Mouse (Mus musculus): ENCODE results near the gene Olfr1277.

Gene Olfr1277

GRCm38 (mm10) chr2:111274006-111274405 lies at the start of gene Olfr1277:
Gene Olfr1277 (minus strand): TSS chr2:111274106.
- DNase-seq (ENCODE audit: low spot score) = no peak

DNA sequence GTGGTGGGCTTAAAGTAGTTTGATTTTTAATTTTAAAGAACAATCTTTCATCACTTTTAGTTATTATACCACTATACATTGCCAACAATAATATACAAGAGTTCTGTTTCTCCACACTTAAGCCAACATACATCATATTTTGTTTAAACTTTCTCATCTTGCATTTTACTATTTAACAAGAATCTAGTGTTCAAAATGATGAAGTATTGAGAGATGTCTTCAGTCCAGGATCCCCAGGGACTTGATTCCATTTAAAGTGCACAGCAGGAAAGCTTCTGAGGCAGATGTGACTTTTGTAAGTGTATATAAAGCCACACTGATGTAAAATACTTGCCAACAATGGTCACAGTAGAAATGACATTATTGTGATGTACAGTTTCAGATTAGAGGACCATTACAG lies 39.8 kb upstream of the Olfr1277 start, which contains the start of gene Olfr1280:
Gene Olfr1280 (plus strand): TSS at position 301 of the 400 bp plus-strand sequence.
- no peak for DNase-seq (ENCODE audit: low spot score)

DNA sequence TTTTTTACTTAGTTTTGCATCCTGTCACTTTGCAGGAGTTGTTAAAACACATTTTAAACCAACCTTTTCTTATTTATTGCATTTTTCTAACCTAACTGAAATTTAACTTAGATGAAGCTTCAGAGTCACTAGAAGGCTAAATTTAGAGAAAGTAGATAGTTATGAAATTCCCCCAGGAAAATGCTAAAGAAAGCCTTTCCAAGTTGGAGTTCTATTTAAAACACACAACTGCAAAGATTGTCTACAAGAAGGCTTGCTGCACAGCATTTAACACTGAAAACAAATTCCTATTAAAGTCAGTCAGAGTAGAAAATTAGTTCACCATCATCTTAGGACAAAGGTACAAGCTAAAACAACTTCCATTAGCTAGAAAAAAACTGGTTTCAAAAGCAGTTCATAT lies 26.5 kb upstream of the Olfr1277 start, which contains the start of gene Olfr1279:
Gene Olfr1279 (plus strand): TSS at position 262 of the 400 bp plus-strand sequence.
- DNase-seq (ENCODE audit: low spot score) = no peak

DNA sequence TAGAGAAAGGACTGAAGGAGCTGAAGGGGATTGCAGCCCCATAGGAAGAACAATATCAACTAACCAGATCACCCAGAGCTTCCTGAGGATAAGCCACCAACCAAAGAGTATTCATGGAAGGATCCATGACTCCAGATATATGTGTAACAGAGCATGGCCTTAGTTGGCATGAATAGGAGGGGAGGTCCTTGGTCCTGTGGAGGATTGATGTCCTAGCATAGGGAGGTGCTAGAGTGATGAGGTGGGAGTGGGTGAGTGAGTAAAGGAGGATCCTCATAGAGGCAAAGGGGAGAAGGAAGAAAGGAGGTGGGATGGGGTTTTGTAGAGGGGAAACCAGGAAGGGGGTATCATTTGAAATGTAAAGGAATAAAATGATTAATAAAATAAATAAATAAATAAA lies 24.6 kb upstream of the Olfr1277 start:
- no peak for DNase-seq (ENCODE audit: low spot score)

DNA sequence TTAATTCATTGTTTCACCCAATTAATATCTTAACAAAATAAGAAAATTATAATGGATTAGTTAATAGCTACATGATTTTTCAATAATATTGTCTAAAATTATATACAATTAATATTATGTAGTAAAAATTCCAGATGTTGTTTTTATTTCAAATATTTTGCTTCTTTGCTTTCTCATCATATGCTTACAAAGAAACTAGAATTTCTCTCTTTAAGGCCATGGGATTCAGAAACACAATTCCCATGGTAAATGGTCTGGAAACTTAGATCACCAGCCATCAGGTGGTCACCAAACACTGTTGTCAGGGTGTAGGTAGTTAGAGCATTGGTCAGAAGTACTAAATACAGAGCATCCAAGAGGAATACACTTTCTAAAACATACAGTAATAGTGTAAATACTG lies 15.9 kb upstream of the Olfr1277 start, which contains the start of gene Olfr1278:
Gene Olfr1278 (plus strand): TSS at position 301 of the 400 bp plus-strand sequence.
- no peak for DNase-seq (ENCODE audit: low spot score)

DNA sequence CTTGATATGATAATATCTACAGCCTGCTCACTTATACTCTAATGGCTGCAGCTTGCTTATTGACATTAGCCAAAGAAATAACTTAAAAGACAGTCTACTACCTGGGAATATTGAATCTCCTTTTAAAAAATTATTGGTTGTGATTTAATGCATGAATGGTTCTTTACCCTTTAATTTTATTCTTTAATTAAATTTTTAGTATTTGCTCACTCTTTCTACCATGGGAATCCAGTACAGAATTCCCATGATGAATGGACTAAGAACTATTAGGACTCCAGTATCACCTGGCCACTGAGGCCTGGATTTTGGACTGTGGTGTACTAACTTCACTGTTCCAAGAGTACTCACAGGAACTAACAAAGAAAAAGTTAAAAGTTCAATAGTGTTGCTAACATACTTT lies 19.7 kb downstream of the Olfr1277 start, which contains the start of gene Olfr1276:
Gene Olfr1276 (plus strand): TSS at position 301 of the 400 bp plus-strand sequence.
- no peak for DNase-seq (ENCODE audit: low spot score)

- DNase-seq (ENCODE audit: low spot score) = no peak
Observed at GRCm38 (mm10) chr2:111235186-111235585, 38.7 kb downstream of the Olfr1277 start, which contains the start of gene Olfr1275. Gene Olfr1275 (minus strand): TSS chr2:111235286.

GRCm38 (mm10) chr2:111229502-111229901 lies 44.4 kb downstream of the Olfr1277 start, which contains the start of gene 4930430A15Rik:
Gene 4930430A15Rik (minus strand): TSS chr2:111229602.
- DNase-seq (ENCODE audit: low spot score) = no peak
